Mouse (Mus musculus) G1E (cell line): Measurements from ENCODE around the gene Thy1. TPM values are rescaled to one million over a fixed set of nuclear protein-coding genes. Genes with fewer than 3 reads are reported as not detected.

Source experiments
- ATAC-seq: 2 replicates; pipeline ENCODE4 v1.8.0; 2016; ENCODE audit warnings: mild to moderate bottlenecking; ENCODE audit not compliant: insufficient number of reproducible peaks, poor library complexity, low FRiP score, severe bottlenecking; ENCODE audit errors: extremely low read depth
- DNase-seq: peaks from one replicate; pipeline ENCODE4 v3.0.0; 2012; ENCODE audit warnings: low spot score
- H3K27me3 ChIP-seq: 2 replicates; pipeline ENCODE4 v1.6.1; 2012; ENCODE audit warnings: mild to moderate bottlenecking, low read length, inconsistent platforms; ENCODE audit not compliant: insufficient read depth
- H3K36me3 ChIP-seq: replicated peaks from 2 replicates; pipeline ENCODE3; 2012; ENCODE audit warnings: mild to moderate bottlenecking, inconsistent platforms
- H3K4me1 ChIP-seq: 2 replicates; pipeline ENCODE4 v1.6.1; 2012; ENCODE audit warnings: low read depth, low read length, inconsistent platforms, mixed read lengths; ENCODE audit not compliant: insufficient read depth
- H3K4me3 ChIP-seq: 2 replicates; pipeline ENCODE4 v1.5.1; 2012; ENCODE audit warnings: low read depth, mild to moderate bottlenecking, inconsistent platforms, low read length, moderate library complexity, mixed read lengths
- H3K9me3 ChIP-seq: replicated peaks from 2 replicates; pipeline ENCODE4 v1.6.1; 2012; ENCODE audit warnings: inconsistent platforms
- CTCF ChIP-seq: IDR thresholded peaks from 2 replicates; pipeline ENCODE4 v1.5.1; 2012; ENCODE audit warnings: low read depth, low read length, inconsistent platforms, mixed read lengths
- GATA1 ChIP-seq: IDR thresholded peaks from 2 replicates; pipeline ENCODE4 v1.6.1; 2012; ENCODE audit warnings: borderline replicate concordance, low read length, inconsistent platforms, mixed read lengths
- GATA2 ChIP-seq: IDR thresholded peaks from 2 replicates; pipeline ENCODE4 v1.6.1; 2012; ENCODE audit warnings: low read depth, low read length, inconsistent platforms, borderline replicate concordance
- POLR2AphosphoS5 ChIP-seq: IDR thresholded peaks from 2 replicates; pipeline ENCODE4 v1.6.1; 2012; ENCODE audit warnings: low read depth, low read length, inconsistent platforms; ENCODE audit not compliant: insufficient replicate concordance
- TAL1 ChIP-seq: conservative IDR thresholded peaks from 2 replicates; pipeline ENCODE4 v1.6.1; 2012; ENCODE audit warnings: low read depth, low read length, inconsistent platforms, mixed read lengths
- polyA plus RNA-seq: library from polyadenylated mRNA; stranded (reverse); fragments of >175 nt; gene quantifications from 2 replicates; pipeline ENCODE4 v1.2.3, GENCODE M21; 2012
- total RNA-seq, 2 experiments: library from RNA; stranded (forward) in 1 of 2; stranded (reverse) in 1 of 2; fragments of 200-1000 nt in 1 of 2; fragments of >200 nt in 1 of 2; fragmentation: Nextera tagmentation in 1 of 2; gene quantifications; 2 replicates each; pipeline ENCODE4 v1.2.3; 2014 to 2017

The Thy1 gene
- total and polyA plus RNA-seq, 3 experiments = not detected

- TF ChIP-seq GATA1 (no peak), TAL1 (no peak), GATA2 (no peak), CTCF (no peak), POLR2AphosphoS5 (no peak)
These were observed 35.2 kb upstream of the Thy1 start for GRCm38 (mm10) chr9:44007991-44008390.

GRCm38 (mm10) chr9:44010900-44011299, 32.3 kb upstream of the Thy1 start:
- H3K9me3 ChIP-seq = no peaks in the 10 kb centered on the region
- H3K36me3 ChIP-seq = no peaks in the 10 kb centered on the region
- no peak for ATAC-seq
- H3K27me3 ChIP-seq = no peaks in the 10 kb centered on the region
- no peaks in the 10 kb centered on the region for H3K4me1 ChIP-seq
- H3K4me3 ChIP-seq = no peak overlapping the region
- no peak for TF ChIP-seq POLR2AphosphoS5
- TF ChIP-seq GATA1 = no peak
- no peak for TF ChIP-seq TAL1
- no peak for TF ChIP-seq CTCF
- no peak for TF ChIP-seq GATA2
- no peak for DNase-seq

More at GRCm38 (mm10) chr9:44007991-44008390, 35.2 kb upstream of the Thy1 start:
- Histone ChIP-seq H3K36me3 (no peaks in the 10 kb centered on the region), H3K9me3 (no peaks in the 10 kb centered on the region), H3K4me1 (no peaks in the 10 kb centered on the region), H3K27me3 (no peaks in the 10 kb centered on the region; the same call in 1 of the 2 replicates), H3K4me3 (no peak overlapping the region)
- ATAC-seq (no peak), DNase-seq (no peak)

GRCm38 (mm10) chr9:44011668-44012067, 31.5 kb upstream of the Thy1 start:
- TF ChIP-seq TAL1 (no peak), GATA2 (no peak), POLR2AphosphoS5 (no peak), GATA1 (no peak), CTCF (no peak)
- no peaks in the 10 kb centered on the region for H3K27me3 ChIP-seq
- H3K4me3 ChIP-seq = no peak overlapping the region
- H3K9me3 ChIP-seq = no peaks in the 10 kb centered on the region
- H3K4me1 ChIP-seq = no peaks in the 10 kb centered on the region
- DNase-seq (no peak), ATAC-seq (no peak)
- no peaks in the 10 kb centered on the region for H3K36me3 ChIP-seq

- no peak for TF ChIP-seq TAL1
- TF ChIP-seq CTCF = no peak
- no peak for TF ChIP-seq POLR2AphosphoS5
- no peak for TF ChIP-seq GATA2
- TF ChIP-seq GATA1 = no peak
- no peak for DNase-seq
These were observed 31.0 kb upstream of the Thy1 start for GRCm38 (mm10) chr9:44012164-44012563.

GRCm38 (mm10) chr9:44012761-44013301, 30.4 kb upstream of the Thy1 start:
- Histone ChIP-seq H3K36me3 (no peaks in the 10 kb centered on the region), H3K4me1 (no peaks in the 10 kb centered on the region), H3K4me3 (no peak overlapping the region), H3K27me3 (no peaks in the 10 kb centered on the region), H3K9me3 (no peaks in the 10 kb centered on the region)
- no peak for TF ChIP-seq TAL1
- no peak for TF ChIP-seq GATA1
- TF ChIP-seq GATA2 = no peak
- TF ChIP-seq CTCF = no peak
- DNase-seq = no peak
- no peak for ATAC-seq

More at GRCm38 (mm10) chr9:44012164-44012563, 31.0 kb upstream of the Thy1 start:
- H3K4me1 ChIP-seq = no peaks in the 10 kb centered on the region
- H3K36me3 ChIP-seq = no peaks in the 10 kb centered on the region
- H3K9me3 ChIP-seq = no peaks in the 10 kb centered on the region
- ATAC-seq = no peak
- no peak overlapping the region for H3K4me3 ChIP-seq
- H3K27me3 ChIP-seq = no peaks in the 10 kb centered on the region

- no peak for ATAC-seq
- DNase-seq = no peak
- no peaks in the 10 kb centered on the region for H3K9me3 ChIP-seq
- TF ChIP-seq POLR2AphosphoS5 (no peak), TAL1 (no peak), CTCF (no peak), GATA1 (no peak), GATA2 (no peak)
- no peaks in the 10 kb centered on the region for H3K36me3 ChIP-seq
- no peaks in the 10 kb centered on the region for H3K4me1 ChIP-seq
- no peaks in the 10 kb centered on the region for H3K27me3 ChIP-seq
- no peak overlapping the region for H3K4me3 ChIP-seq
These were observed 29.4 kb upstream of the Thy1 start for GRCm38 (mm10) chr9:44013781-44014180.

- Histone ChIP-seq H3K36me3 (no peaks in the 10 kb centered on the region), H3K4me1 (no peaks in the 10 kb centered on the region), H3K4me3 (no peak overlapping the region), H3K9me3 (no peaks in the 10 kb centered on the region), H3K27me3 (no peaks in the 10 kb centered on the region)
- DNase-seq (no peak), ATAC-seq (no peak)
- TF ChIP-seq GATA1 = no peak
- no peak for TF ChIP-seq TAL1
- no peak for TF ChIP-seq CTCF
- TF ChIP-seq POLR2AphosphoS5 = no peak
- no peak for TF ChIP-seq GATA2
These were observed 26.9 kb upstream of the Thy1 start for GRCm38 (mm10) chr9:44016304-44016703.
